Mouse (Mus musculus): ENCODE results near the gene Tspear. TPM values are rescaled to one million over a fixed set of nuclear protein-coding genes. Genes with fewer than 3 reads are reported as not detected.

Gene Tspear
- total RNA-seq, 4 experiments from 2014 or later = not detected

Small RNAs within 50 kb of the gene (microRNA-seq; reads per million reads assigned to microRNA genes)
- gene Mir1930 = 2.8 reads per million, percentile 1 among the genes with 10 or more reads in this experiment

Other genes starting within 250 kb of the Tspear start
- gene Fam207a, start 170.8 kb upstream of the Tspear start, total RNA-seq (2022) = 10 to 100 TPM in 1 of 4 experiments, 1 to 10 TPM in 3; 8.0 to 12.4 (median 9.1) TPM
- gene Itgb2, start 156.3 kb upstream of the Tspear start, total RNA-seq (2022) = 10 to 100 TPM in 1 of 4 experiments, 1 to 10 TPM in 3; 3.3 to 25.5 (median 3.7) TPM
- 100 to 1,000 TPM; 132 to 142 (median 134) TPM for gene Pttg1ip, start 104.8 kb upstream of the Tspear start, total RNA-seq (2022)
- gene Sumo3, start 80.5 kb upstream of the Tspear start, total RNA-seq (2022) = 10 to 100 TPM; 59.3 to 76.7 (median 67.5) TPM
- 10 to 100 TPM in 3 of 4 experiments, 1 to 10 TPM in 1; 8.3 to 15.8 (median 13.9) TPM for gene Gm49325, start 80.4 kb upstream of the Tspear start, total RNA-seq (2022)
- gene Ube2g2, start 64.3 kb upstream of the Tspear start, total RNA-seq (2022) = 10 to 100 TPM; 78.9 to 82.9 (median 81.2) TPM
- gene Gm19402, start 4.2 kb downstream of the Tspear start, total RNA-seq (2022) = not detected
- not detected for gene Gm9508, start 10.7 kb downstream of the Tspear start, total RNA-seq (2022)
- gene Gm10272, start 20.1 kb downstream of the Tspear start, total RNA-seq (2022) = not detected
- not detected for gene Gm10024, start 24.9 kb downstream of the Tspear start, total RNA-seq (2022)
- not detected for gene Gm10142, start 29.2 kb downstream of the Tspear start, total RNA-seq (2022)
- not detected for gene Krtap12-1, start 34.0 kb downstream of the Tspear start, total RNA-seq (2022)
- not detected for gene Gm10100, start 39.9 kb downstream of the Tspear start, total RNA-seq (2022)
- gene Gm18596, start 56.1 kb downstream of the Tspear start, total RNA-seq (2022) = not detected
- not detected for gene Gm9736, start 64.8 kb downstream of the Tspear start, total RNA-seq (2022)
- not detected for gene Gm3233, start 73.1 kb downstream of the Tspear start, total RNA-seq (2022)
- gene Gm3238, start 84.8 kb downstream of the Tspear start, total RNA-seq (2022) = not detected
- not detected for gene Gm7138, start 90.4 kb downstream of the Tspear start, total RNA-seq (2022)
- gene Gm3250, start 96.0 kb downstream of the Tspear start, total RNA-seq (2022) = not detected
- gene Gm7137, start 101.6 kb downstream of the Tspear start, total RNA-seq (2022) = not detected
- not detected for gene Gm9639, start 108.5 kb downstream of the Tspear start, total RNA-seq (2022)
- gene Gm19668, start 112.6 kb downstream of the Tspear start, total RNA-seq (2022) = not detected
- not detected for gene Gm9507, start 125.3 kb downstream of the Tspear start, total RNA-seq (2022)
- not detected for gene Gm2696, start 128.1 kb downstream of the Tspear start, total RNA-seq (2022)
- gene Krtap10-4, start 140.5 kb downstream of the Tspear start, total RNA-seq (2022) = not detected
- gene Krtap10-10, start 149.4 kb downstream of the Tspear start, total RNA-seq (2022) = not detected
- gene Gm36176, start 160.2 kb downstream of the Tspear start, total RNA-seq (2022) = not detected
- gene Gm10318, start 166.3 kb downstream of the Tspear start, total RNA-seq (2022) = not detected
- gene Gm3285, start 175.4 kb downstream of the Tspear start, total RNA-seq (2022) = not detected
- gene Lrrc3, start 216.0 kb downstream of the Tspear start, total RNA-seq (2022) = 1 to 10 TPM in 2 of 4 experiments, under 1 TPM in 2; 0.63 to 1.2 (median 0.92) TPM